Mouse (Mus musculus): ENCODE measurements around the gene Schip1. TPM values are rescaled to one million over a fixed set of nuclear protein-coding genes. Genes with fewer than 3 reads are reported as not detected.

Gene Schip1
- polyA plus RNA-seq, 1 experiment, result 10.6 TPM

- Histone ChIP-seq H3K4me1 (ENCODE audit: control insufficient read depth, insufficient read depth, low read length) (peaks cover 5% of the 10 kb centered on the region; the same call in 1 of the 2 replicates), H3K27me3 (replicated peaks; ENCODE audit: control insufficient read depth, insufficient read depth, low read length) (no peaks in the 10 kb centered on the region), H3K36me3 (ENCODE audit: control insufficient read depth, insufficient read depth, low read length) (no peaks in the 10 kb centered on the region), H3K4me3 (ENCODE audit: insufficient read depth, low read depth, low read length) (no peak overlapping the region), H3K27ac (ENCODE audit: insufficient read depth, low read depth, low read length) (no peak overlapping the region)
- TF ChIP-seq CTCF (conservative IDR thresholded peaks at IDR 0.05; ENCODE audit: insufficient read depth, insufficient read length, low read depth, low read length) (0 out of 2 replicates have a peak, but pooled peaks have one; percentile 4), POLR2A (IDR thresholded peaks at IDR 0.05; ENCODE audit: low read depth, low read length) (no peak)
- DNase-seq, result no peak
- WGBS, result 62% methylated on average over 2 of the region's 2 CpGs
Measured at GRCm38 (mm10) chr3:68562838-68563237, 498.2 kb downstream of the Schip1 start.

- DNase-seq, result peak; percentile 64
- Histone ChIP-seq H3K36me3 (ENCODE audit: control insufficient read depth, insufficient read depth, low read length) (no peaks in the 10 kb centered on the region), H3K4me1 (ENCODE audit: control insufficient read depth, insufficient read depth, low read length) (peaks cover 5% of the 10 kb centered on the region; the same call in 1 of the 2 replicates), H3K27me3 (replicated peaks; ENCODE audit: control insufficient read depth, insufficient read depth, low read length) (no peaks in the 10 kb centered on the region), H3K4me3 (ENCODE audit: insufficient read depth, low read depth, low read length) (no peak overlapping the region), H3K27ac (ENCODE audit: insufficient read depth, low read depth, low read length) (no peak overlapping the region)
- TF ChIP-seq POLR2A (IDR thresholded peaks at IDR 0.05; ENCODE audit: low read depth, low read length) (no peak), CTCF (conservative IDR thresholded peaks at IDR 0.05; ENCODE audit: insufficient read depth, insufficient read length, low read depth, low read length) (no peak)
- WGBS, result 39% methylated on average over 8 of the region's 8 CpGs
Measured at GRCm38 (mm10) chr3:68563922-68564321, 499.3 kb downstream of the Schip1 start.

- DNase-seq, result no peak
- Histone ChIP-seq H3K36me3 (ENCODE audit: control insufficient read depth, insufficient read depth, low read length) (no peaks in the 10 kb centered on the region), H3K4me3 (ENCODE audit: insufficient read depth, low read depth, low read length) (no peak overlapping the region), H3K27me3 (replicated peaks; ENCODE audit: control insufficient read depth, insufficient read depth, low read length) (no peaks in the 10 kb centered on the region), H3K4me1 (ENCODE audit: control insufficient read depth, insufficient read depth, low read length) (peaks cover 2% of the 10 kb centered on the region; the same call in 1 of the 2 replicates), H3K27ac (ENCODE audit: insufficient read depth, low read depth, low read length) (no peak overlapping the region)
- no peak for TF ChIP-seq CTCF (conservative IDR thresholded peaks at IDR 0.05; ENCODE audit: insufficient read depth, insufficient read length, low read depth, low read length)
- 88% methylated on average over 10 of the region's 10 CpGs for WGBS
Measured at GRCm38 (mm10) chr3:68564978-68565674, 500.5 kb downstream of the Schip1 start.

GRCm38 (mm10) chr3:68565675-68566055, 501.1 kb downstream of the Schip1 start:
- Histone ChIP-seq H3K27ac (ENCODE audit: insufficient read depth, low read depth, low read length) (no peak overlapping the region), H3K4me3 (ENCODE audit: insufficient read depth, low read depth, low read length) (no peak overlapping the region), H3K36me3 (ENCODE audit: control insufficient read depth, insufficient read depth, low read length) (no peaks in the 10 kb centered on the region), H3K27me3 (replicated peaks; ENCODE audit: control insufficient read depth, insufficient read depth, low read length) (no peaks in the 10 kb centered on the region), H3K4me1 (ENCODE audit: control insufficient read depth, insufficient read depth, low read length) (no peaks in the 10 kb centered on the region; the same call in 1 of the 2 replicates)
- TF ChIP-seq POLR2A (IDR thresholded peaks at IDR 0.05; ENCODE audit: low read depth, low read length), result no peak
- WGBS, result 90% methylated on average over 4 of the region's 4 CpGs
- no peak for DNase-seq

GRCm38 (mm10) chr3:68567581-68567980, 503.0 kb downstream of the Schip1 start:
- TF ChIP-seq POLR2A (IDR thresholded peaks at IDR 0.05; ENCODE audit: low read depth, low read length) (no peak), CTCF (conservative IDR thresholded peaks at IDR 0.05; ENCODE audit: insufficient read depth, insufficient read length, low read depth, low read length) (no peak)
- 84% methylated on average over 7 of the region's 7 CpGs for WGBS
- Histone ChIP-seq H3K27ac (ENCODE audit: insufficient read depth, low read depth, low read length) (no peak overlapping the region), H3K27me3 (replicated peaks; ENCODE audit: control insufficient read depth, insufficient read depth, low read length) (no peaks in the 10 kb centered on the region), H3K4me1 (ENCODE audit: control insufficient read depth, insufficient read depth, low read length) (no peaks in the 10 kb centered on the region; the same call in 1 of the 2 replicates), H3K36me3 (ENCODE audit: control insufficient read depth, insufficient read depth, low read length) (no peaks in the 10 kb centered on the region), H3K4me3 (ENCODE audit: insufficient read depth, low read depth, low read length) (no peak overlapping the region)
- DNase-seq, result no peak

- DNase-seq, result no peak
- H3K27me3 ChIP-seq (replicated peaks; ENCODE audit: control insufficient read depth, insufficient read depth, low read length), result no peaks in the 10 kb centered on the region
- H3K4me1 ChIP-seq (ENCODE audit: control insufficient read depth, insufficient read depth, low read length), result no peaks in the 10 kb centered on the region; the same call in 1 of the 2 replicates
- TF ChIP-seq POLR2A (IDR thresholded peaks at IDR 0.05; ENCODE audit: low read depth, low read length), result no peak
- no peak for TF ChIP-seq CTCF (conservative IDR thresholded peaks at IDR 0.05; ENCODE audit: insufficient read depth, insufficient read length, low read depth, low read length)
- H3K36me3 ChIP-seq (ENCODE audit: control insufficient read depth, insufficient read depth, low read length), result no peaks in the 10 kb centered on the region
- H3K4me3 ChIP-seq (ENCODE audit: insufficient read depth, low read depth, low read length), result no peak overlapping the region
- no peak overlapping the region for H3K27ac ChIP-seq (ENCODE audit: insufficient read depth, low read depth, low read length)
- WGBS, result 79% methylated on average over 3 of the region's 3 CpGs
Measured at GRCm38 (mm10) chr3:68568149-68568548, 503.5 kb downstream of the Schip1 start.

GRCm38 (mm10) chr3:68568716-68569115, 504.1 kb downstream of the Schip1 start:
- no peak for TF ChIP-seq POLR2A (IDR thresholded peaks at IDR 0.05; ENCODE audit: low read depth, low read length)
- no peak for TF ChIP-seq CTCF (conservative IDR thresholded peaks at IDR 0.05; ENCODE audit: insufficient read depth, insufficient read length, low read depth, low read length)
- Histone ChIP-seq H3K27ac (ENCODE audit: insufficient read depth, low read depth, low read length) (no peak overlapping the region), H3K36me3 (ENCODE audit: control insufficient read depth, insufficient read depth, low read length) (no peaks in the 10 kb centered on the region), H3K4me1 (ENCODE audit: control insufficient read depth, insufficient read depth, low read length) (no peaks in the 10 kb centered on the region), H3K27me3 (replicated peaks; ENCODE audit: control insufficient read depth, insufficient read depth, low read length) (no peaks in the 10 kb centered on the region), H3K4me3 (ENCODE audit: insufficient read depth, low read depth, low read length) (no peak overlapping the region)
- 71% methylated on average over 7 of the region's 7 CpGs for WGBS
- DNase-seq, result no peak

Measured in kidney, adult 2 months (tissue).